ENCODE assay signal across 10 mouse cellular contexts in the genomic region with DNA sequence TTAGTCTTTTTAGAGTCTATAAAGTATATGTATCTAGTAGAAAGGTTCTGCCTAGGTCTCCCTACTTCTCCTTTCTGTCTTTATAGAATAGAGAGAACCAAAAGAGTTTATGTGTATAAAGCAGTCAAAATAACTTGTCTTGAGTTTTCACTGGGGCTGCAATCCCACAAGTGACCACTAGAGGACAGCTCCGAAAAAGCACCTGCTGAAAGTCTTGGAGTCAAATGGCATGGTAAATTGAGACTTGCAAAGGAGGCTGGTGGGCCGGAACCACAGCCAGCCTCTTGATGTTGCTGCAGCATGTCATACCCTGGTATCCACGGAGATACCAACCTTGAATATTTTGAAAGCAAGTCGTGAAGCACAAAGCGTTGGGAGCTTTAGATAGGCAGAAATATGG. TPM values are rescaled to one million over a fixed set of nuclear protein-coding genes. Genes with fewer than 3 reads are reported as not detected.
A peak's percentile ranks its signal among the peaks of the same experiment; 100 is the strongest.
DNase-seq lines count a peak whose midpoint lies in the region; ATAC-seq and TF ChIP-seq lines count a peak whose summit lies in the region.
"Had no signal": no experiment of that assay in that cellular context is flagged by ENCODE, and none has a peak within 500 bp of the region (broad histone marks: within the 10 kb centered on the region; RNA-seq: fewer than 3 reads in every experiment).

No protein-coding gene starts in this region.

- H3K4me3 ChIP-seq in hindbrain, embryonic 11.5 days (ENCODE audit: low read depth, low read length) = no peak overlapping the region
- H3K4me3 ChIP-seq in hindbrain, embryonic 12.5 days = no peak overlapping the region
- no peak overlapping the region for H3K4me3 ChIP-seq in ES-Bruce4 (ENCODE audit: low read depth, low read length)
- H3K4me3 ChIP-seq in heart, postnatal 0 days (ENCODE audit: low read depth, low read length) = no peak overlapping the region
- H3K4me3 ChIP-seq: erythroblast, embryonic 14.5 days; lung, embryonic 15.5 days had no signal

- ATAC-seq in hindbrain, embryonic 11.5 days (ENCODE audit: low FRiP score) = no peak
- ATAC-seq in hindbrain, embryonic 12.5 days (ENCODE audit: low FRiP score) = no peak
- no peak for ATAC-seq in heart, postnatal 0 days (ENCODE audit: insufficient read depth, low read depth)

- H3K36me3 ChIP-seq in hindbrain, embryonic 11.5 days (ENCODE audit: control insufficient read depth, insufficient read depth, low read length) = no peaks in the 10 kb centered on the region
- H3K36me3 ChIP-seq in hindbrain, embryonic 12.5 days = no peaks in the 10 kb centered on the region
- no peaks in the 10 kb centered on the region for H3K36me3 ChIP-seq in ES-Bruce4 (ENCODE audit: control insufficient read depth, insufficient read depth, low read length, poor library complexity, severe bottlenecking)
- no peaks in the 10 kb centered on the region for H3K36me3 ChIP-seq in heart, postnatal 0 days (replicated peaks; ENCODE audit: control insufficient read depth, insufficient read depth, low read length)
- H3K36me3 ChIP-seq: lung, embryonic 15.5 days had no signal

- H3K27ac ChIP-seq in hindbrain, embryonic 11.5 days (ENCODE audit: low read depth, low read length) = no peak overlapping the region
- no peak overlapping the region for H3K27ac ChIP-seq in hindbrain, embryonic 12.5 days
- H3K27ac ChIP-seq in ES-Bruce4 (ENCODE audit: insufficient read depth, low read length) = no peak overlapping the region
- no peak overlapping the region for H3K27ac ChIP-seq in heart, postnatal 0 days (ENCODE audit: low read depth)
- H3K27ac ChIP-seq: lung, embryonic 15.5 days had no signal

- no peak overlapping the region for H3K9ac ChIP-seq in hindbrain, embryonic 11.5 days (ENCODE audit: low read depth, low read length)
- H3K9ac ChIP-seq in hindbrain, embryonic 12.5 days = no peak overlapping the region
- no peak overlapping the region for H3K9ac ChIP-seq in ES-Bruce4 (ENCODE audit: low read depth, poor library complexity, severe bottlenecking)
- H3K9ac ChIP-seq in heart, postnatal 0 days (replicated peaks; ENCODE audit: low read depth, low read length) = no peak overlapping the region
- H3K9ac ChIP-seq: lung, embryonic 15.5 days had no signal

- H3K4me1 ChIP-seq in hindbrain, embryonic 11.5 days (replicated peaks; ENCODE audit: control insufficient read depth, insufficient read depth, low read length) = no peaks in the 10 kb centered on the region
- no peaks in the 10 kb centered on the region for H3K4me1 ChIP-seq in hindbrain, embryonic 12.5 days
- H3K4me1 ChIP-seq in ES-Bruce4 (ENCODE audit: control insufficient read depth, insufficient read depth, low read length) = no peaks in the 10 kb centered on the region
- no peaks in the 10 kb centered on the region for H3K4me1 ChIP-seq in heart, postnatal 0 days (ENCODE audit: control insufficient read depth, insufficient read depth)
- H3K4me1 ChIP-seq: lung, embryonic 15.5 days had no signal

- no peak overlapping the region for H3K4me2 ChIP-seq in hindbrain, embryonic 11.5 days (replicated peaks; ENCODE audit: low read depth, low read length)
- no peak overlapping the region for H3K4me2 ChIP-seq in hindbrain, embryonic 12.5 days (replicated peaks)
- no peak overlapping the region for H3K4me2 ChIP-seq in heart, postnatal 0 days (ENCODE audit: low read depth, low read length)
- H3K4me2 ChIP-seq: lung, embryonic 15.5 days had no signal

- TF ChIP-seq EP300 in ES-Bruce4 (IDR thresholded peaks at IDR 0.05; ENCODE audit: insufficient read depth, low read depth, low read length) = no peak
- no peak for TF ChIP-seq EP300 in heart, postnatal 0 days (IDR thresholded peaks at IDR 0.05; ENCODE audit: low read depth)

- no peaks in the 10 kb centered on the region for H3K9me3 ChIP-seq in hindbrain, embryonic 11.5 days (ENCODE audit: control insufficient read depth, low read length)
- no peaks in the 10 kb centered on the region for H3K9me3 ChIP-seq in hindbrain, embryonic 12.5 days (replicated peaks)
- no peaks in the 10 kb centered on the region for H3K9me3 ChIP-seq in ES-Bruce4 (replicated peaks; ENCODE audit: control insufficient read depth, insufficient read depth, low read length, poor library complexity, severe bottlenecking)
- no peaks in the 10 kb centered on the region for H3K9me3 ChIP-seq in heart, postnatal 0 days (replicated peaks; ENCODE audit: control insufficient read depth, low read length)
- H3K9me3 ChIP-seq: lung, embryonic 15.5 days had no signal

- intact Hi-C loops in left cerebral cortex, postnatal 14 days (cut with DNase I) = loop anchor here (5.0 kb wide), 1 partner anchor 42 kb away; no protein-coding TSS in a partner anchor

- peak; percentile 16 for TF ChIP-seq CTCF in ES-Bruce4 (IDR thresholded peaks at IDR 0.05; ENCODE audit: low read depth, low read length)
- peak; percentile 76 for TF ChIP-seq CTCF in heart, postnatal 0 days (IDR thresholded peaks at IDR 0.05; ENCODE audit: low read depth)

- H3K27me3 ChIP-seq in hindbrain, embryonic 11.5 days (ENCODE audit: control insufficient read depth, insufficient read depth, low read length) = no peaks in the 10 kb centered on the region
- H3K27me3 ChIP-seq in hindbrain, embryonic 12.5 days = no peaks in the 10 kb centered on the region
- no peaks in the 10 kb centered on the region for H3K27me3 ChIP-seq in ES-Bruce4 (ENCODE audit: control insufficient read depth, insufficient read depth, low read length, poor library complexity, severe bottlenecking)
- H3K27me3 ChIP-seq in heart, postnatal 0 days (ENCODE audit: control insufficient read depth, insufficient read depth, low read length) = no peaks in the 10 kb centered on the region
- H3K27me3 ChIP-seq: lung, embryonic 15.5 days had no signal

- TF ChIP-seq POLR2A in ES-Bruce4 (IDR thresholded peaks at IDR 0.05; ENCODE audit: insufficient read depth, low read length) = no peak

- WGBS in hindbrain, embryonic 11.5 days = 18% methylated on average over 5 of the region's 5 CpGs
- 27% methylated on average over 5 of the region's 5 CpGs for WGBS in hindbrain, embryonic 12.5 days
- WGBS in heart, postnatal 0 days = 22% methylated on average over 5 of the region's 5 CpGs

- DNase-seq in hindbrain, embryonic 11.5 days (ENCODE audit: low spot score) = peak; percentile 75
- DNase-seq in c-Kit-positive CD71-negative TER-119-negative erythroid progenitor cells, embryonic 14.5 days (ENCODE audit: low read depth) = peak; percentile 44
- DNase-seq in heart, postnatal 0 days (ENCODE audit: low spot score) = peak; percentile 13
- peak; percentile 34 to 64 for DNase-seq in left cerebral cortex, postnatal 14 days (ENCODE audit: low spot score in 2 of 2)
- DNase-seq in retina, embryonic 14.5 days (ENCODE audit: low spot score) = peak; percentile 68
- peak; percentile 55 to 68 for DNase-seq in thymus, postnatal 36 days

RNA-seq across cellular contexts. Expression of a gene that starts 17.7 kb away (rescaled TPM):
- 0.36 and 0.45 TPM in 2 replicates for polyA plus RNA-seq in hindbrain, embryonic 11.5 days (2014; fragmentation: Nextera tagmentation; extraction: Ambion mirVana)
- 0.62 and 1.5 TPM in 2 replicates for polyA plus RNA-seq in hindbrain, embryonic 12.5 days (2016; fragmentation: Nextera tagmentation; extraction: Ambion mirVana)
- 0.52 and 0.93 TPM in 2 replicates for polyA plus RNA-seq in ES-Bruce4 (2011; ENCODE audit: insufficient read depth, insufficient read length, low read depth, missing spikeins)
- total RNA-seq in heart, postnatal 0 days (2014; rRNA removed; ENCODE audit: low replicate concordance) = 0.46 TPM in 1 of 2 replicates, not detected in the other
- 0.08 TPM in 1 of 2 replicates, not detected in the other for polyA plus RNA-seq in heart, postnatal 0 days (2015; fragmentation: Nextera tagmentation; extraction: Ambion mirVana)
- total RNA-seq in left cerebral cortex, postnatal 14 days (2021) = not detected

RNA-seq across cellular contexts. Expression of a gene that starts 21.2 kb away (rescaled TPM):
- not detected in 2 replicates for polyA plus RNA-seq in hindbrain, embryonic 11.5 days (2014; fragmentation: Nextera tagmentation; extraction: Ambion mirVana)
- polyA plus RNA-seq in hindbrain, embryonic 12.5 days (2016; fragmentation: Nextera tagmentation; extraction: Ambion mirVana) = not detected in 2 replicates
- 0.30 TPM in 1 of 2 replicates, not detected in the other for polyA plus RNA-seq in ES-Bruce4 (2011; ENCODE audit: insufficient read depth, insufficient read length, low read depth, missing spikeins)
- not detected in 2 replicates for total RNA-seq in heart, postnatal 0 days (2014; rRNA removed; ENCODE audit: low replicate concordance)
- polyA plus RNA-seq in heart, postnatal 0 days (2015; fragmentation: Nextera tagmentation; extraction: Ambion mirVana) = not detected in 2 replicates
- total RNA-seq in left cerebral cortex, postnatal 14 days (2021) = not detected
- polyA plus RNA-seq: erythroblast, embryonic 14.5 days had no signal

Comparison
In these comparisons a context has a peak if more than half of its experiments do, and no peak if none do; other contexts are left out.
1. DNase-seq: peak in every context shown above with its lines; median percentile 75 in hindbrain, embryonic 11.5 days; 68 in retina, embryonic 14.5 days; 62 in thymus, postnatal 36 days; 49 in left cerebral cortex, postnatal 14 days; 44 in c-Kit-positive CD71-negative TER-119-negative erythroid progenitor cells, embryonic 14.5 days; 13 in heart, postnatal 0 days.